Comparison of ENCODE assay signal across 29 mouse cellular contexts in the genomic region with DNA sequence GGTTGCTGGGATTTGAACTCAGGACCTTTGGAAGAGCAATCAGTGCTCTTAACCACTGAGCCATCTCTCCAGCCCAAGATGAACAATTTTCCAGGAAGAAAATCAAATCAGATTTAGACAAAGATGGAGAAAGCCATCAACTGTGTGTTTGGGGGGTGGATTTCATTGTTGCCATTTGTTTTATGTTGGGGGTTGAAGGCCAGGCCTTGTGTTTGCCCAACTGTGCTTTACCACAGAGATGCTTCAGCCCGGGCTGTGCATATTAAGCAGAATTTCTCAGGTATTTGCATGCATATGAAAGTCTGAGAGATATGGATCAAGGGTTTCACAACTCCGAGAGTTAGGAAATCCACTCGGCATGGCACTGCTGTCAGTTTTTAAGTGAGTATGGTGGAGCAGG.
"Had no signal": no experiment of that assay in that cellular context is flagged by ENCODE, and none has a peak within 500 bp of the region (broad histone marks: within the 10 kb centered on the region; RNA-seq: fewer than 3 reads in every experiment).

No protein-coding gene starts in this region.

- H3K27me3 ChIP-seq: heart, embryonic 12.5 days; heart, embryonic 13.5 days; heart, embryonic 15.5 days; hindbrain, embryonic 12.5 days; hindbrain, embryonic 13.5 days; hindbrain, embryonic 15.5 days; intestine, embryonic 15.5 days; kidney, embryonic 15.5 days had no signal

- H3K4me1 ChIP-seq: heart, embryonic 12.5 days; heart, embryonic 13.5 days; heart, embryonic 15.5 days; hindbrain, embryonic 10.5 days; hindbrain, embryonic 12.5 days; hindbrain, embryonic 13.5 days; hindbrain, embryonic 15.5 days; intestine, embryonic 15.5 days had no signal

- H3K36me3 ChIP-seq: heart, embryonic 12.5 days; heart, embryonic 13.5 days; heart, embryonic 15.5 days; hindbrain, embryonic 10.5 days; hindbrain, embryonic 12.5 days; hindbrain, embryonic 13.5 days; hindbrain, embryonic 15.5 days; intestine, embryonic 15.5 days; kidney, embryonic 15.5 days had no signal

- H3K27ac ChIP-seq: heart, embryonic 13.5 days; heart, embryonic 15.5 days; hindbrain, embryonic 10.5 days; hindbrain, embryonic 12.5 days; hindbrain, embryonic 13.5 days; hindbrain, embryonic 14.5 days; hindbrain, embryonic 15.5 days; hindbrain, postnatal 0 days; intestine, embryonic 15.5 days; kidney, embryonic 15.5 days; kidney, postnatal 0 days; layer of hippocampus, adult 2 months; left cerebral cortex, adult 2 months had no signal

- H3K4me3 ChIP-seq: heart, embryonic 12.5 days; heart, embryonic 13.5 days; heart, embryonic 15.5 days; hindbrain, embryonic 10.5 days; hindbrain, embryonic 12.5 days; hindbrain, embryonic 13.5 days; hindbrain, embryonic 15.5 days; intestine, embryonic 15.5 days; kidney, embryonic 15.5 days; layer of hippocampus, adult 2 months; left cerebral cortex, adult 2 months had no signal

- H3K9me3 ChIP-seq: heart, embryonic 12.5 days; heart, embryonic 13.5 days; heart, embryonic 15.5 days; hindbrain, embryonic 10.5 days; hindbrain, embryonic 12.5 days; hindbrain, embryonic 13.5 days; hindbrain, embryonic 15.5 days; intestine, embryonic 15.5 days; kidney, embryonic 15.5 days had no signal

- DNase-seq: heart, postnatal 14 days; heart, postnatal 36 days; heart, postnatal 4 days; kidney, adult 11 months; kidney, adult 18-20 months; kidney, adult 2 months; kidney, adult 8-10 months; kidney, adult 9 months; kidney, postnatal 10 days; kidney, postnatal 14 days; kidney, postnatal 25 days; kidney, postnatal 36 days; kidney, postnatal 4 days; layer of hippocampus, adult 9-11 months; layer of hippocampus, postnatal 36 days had no signal
